Mouse (Mus musculus) kidney, embryonic 14.5 days (tissue): ENCODE results near the gene Olfr834. TPM values are rescaled to one million over a fixed set of nuclear protein-coding genes. Genes with fewer than 3 reads are reported as not detected.

Experiments used
- ATAC-seq: fragments of 200-750 bp; cut with Nextera tagmentation; 2 replicates; pipeline ENCODE4 v1.8.0; 2017; ENCODE audit warnings: moderate number of reproducible peaks, mild to moderate bottlenecking, moderate TSS enrichment, moderate library complexity; ENCODE audit not compliant: low FRiP score, low TSS enrichment
- H3K27ac ChIP-seq: fragments of 300-500 bp; sonication (generic); 2 replicates; pipeline ENCODE4 v1.5.1; 2014; ENCODE audit warnings: low read depth, mild to moderate bottlenecking, low read length, moderate library complexity, mixed read lengths
- H3K27me3 ChIP-seq: fragments of 300-500 bp; sonication (generic); 2 replicates; pipeline ENCODE4 v1.6.1; 2014; ENCODE audit warnings: mild to moderate bottlenecking, low read length; ENCODE audit not compliant: control insufficient read depth, insufficient read depth
- H3K36me3 ChIP-seq: fragments of 300-500 bp; sonication (generic); 2 replicates; pipeline ENCODE4 v1.6.1; 2014; ENCODE audit warnings: low read length, mixed read lengths; ENCODE audit not compliant: control insufficient read depth, insufficient read depth
- H3K4me1 ChIP-seq: fragments of 300-500 bp; sonication (generic); 2 replicates; pipeline ENCODE4 v1.6.1; 2014; ENCODE audit warnings: low read length, mixed read lengths; ENCODE audit not compliant: control insufficient read depth, insufficient read depth
- H3K4me2 ChIP-seq: fragments of 300-500 bp; sonication (generic); replicated peaks from 2 replicates; pipeline ENCODE4 v1.6.1; 2014; ENCODE audit warnings: low read depth, mild to moderate bottlenecking, low read length
- H3K4me3 ChIP-seq: fragments of 300-500 bp; sonication (generic); 2 replicates; pipeline ENCODE4 v1.5.1; 2014; ENCODE audit warnings: mild to moderate bottlenecking, low read length
- H3K9ac ChIP-seq: fragments of 300-500 bp; sonication (generic); 2 replicates; pipeline ENCODE4 v1.6.1; 2014; ENCODE audit warnings: low read depth, mild to moderate bottlenecking, low read length, moderate library complexity
- H3K9me3 ChIP-seq: fragments of 300-500 bp; sonication (generic); 2 replicates; pipeline ENCODE4 v1.6.1; 2016; ENCODE audit warnings: low read length; ENCODE audit not compliant: control insufficient read depth
- WGBS: fragments of 180-500 bp; shearing (Covaris S2); extraction: QIAGEN DNeasy Blood & Tissue Kit; methylation state at CpG from one replicate; pipeline ENCODE4 v1.1.7; 2014; 5-methylcytosine and 5-hydroxymethylcytosine counted together
- polyA plus RNA-seq: library from polyadenylated mRNA; unstranded; fragments of >200 nt; fragmentation: Nextera tagmentation; extraction: Ambion mirVana; gene quantifications from 2 replicates; pipeline ENCODE4 v1.2.1, GENCODE M21; 2014

Olfr834 gene
- polyA plus RNA-seq: not detected in 2 replicates

GRCm38 (mm10) chr9:18987690-18988089 is at the start of gene Olfr834:
Gene Olfr834 (plus strand): TSS chr9:18987990.
- WGBS: 79% methylated on average over 3 of the region's 3 CpGs
- H3K27me3 ChIP-seq: no peaks in the 10 kb centered on the region
- no peaks in the 10 kb centered on the region for H3K9me3 ChIP-seq
- ATAC-seq: no peak
- H3K9ac ChIP-seq: no peak within 1 kb of the TSS
- H3K27ac ChIP-seq: no peak within 1 kb of the TSS
- no peaks in the 10 kb centered on the region for H3K4me1 ChIP-seq
- H3K4me2 ChIP-seq: no peak within 1 kb of the TSS
- no peaks in the 10 kb centered on the region for H3K36me3 ChIP-seq
- H3K4me3 ChIP-seq: no peak within 1 kb of the TSS

GRCm38 (mm10) chr9:18962021-18962420 is 25.8 kb upstream of the Olfr834 start:
- Histone ChIP-seq H3K36me3 (no peaks in the 10 kb centered on the region), H3K4me2 (no peak overlapping the region), H3K4me1 (no peaks in the 10 kb centered on the region), H3K4me3 (no peak overlapping the region), H3K9ac (no peak overlapping the region), H3K9me3 (peaks cover under 1% of the 10 kb centered on the region), H3K27me3 (no peaks in the 10 kb centered on the region), H3K27ac (no peak overlapping the region)
- no peak for ATAC-seq

GRCm38 (mm10) chr9:19032435-19032834 is 44.6 kb downstream of the Olfr834 start, which contains the start of gene Olfr835:
Gene Olfr835 (plus strand): TSS chr9:19032735.
- Histone ChIP-seq H3K4me1 (no peaks in the 10 kb centered on the region), H3K4me3 (no peak within 1 kb of the TSS), H3K27ac (no peak within 1 kb of the TSS), H3K9ac (no peak within 1 kb of the TSS), H3K36me3 (no peaks in the 10 kb centered on the region), H3K4me2 (no peak within 1 kb of the TSS), H3K27me3 (no peaks in the 10 kb centered on the region), H3K9me3 (no peaks in the 10 kb centered on the region)
- no peak for ATAC-seq
- 68% methylated on average over 1 of the region's 1 CpGs for WGBS

Other genes starting within 250 kb of the Olfr834 start
- gene Olfr24, start 224.0 kb upstream of the Olfr834 start, polyA plus RNA-seq: not detected in 2 replicates
- gene Olfr828, start 168.5 kb upstream of the Olfr834 start, polyA plus RNA-seq: not detected in 2 replicates
- gene Olfr829, start 133.1 kb upstream of the Olfr834 start, polyA plus RNA-seq: not detected in 2 replicates
- not detected in 2 replicates for gene Olfr830, start 113.3 kb upstream of the Olfr834 start, polyA plus RNA-seq
- gene Olfr832, start 50.9 kb upstream of the Olfr834 start, polyA plus RNA-seq: not detected in 2 replicates
- not detected in 2 replicates for gene Olfr835, start 44.7 kb downstream of the Olfr834 start, polyA plus RNA-seq
- gene Olfr836, start 132.4 kb downstream of the Olfr834 start, polyA plus RNA-seq: not detected in 2 replicates
- not detected in 2 replicates for gene Olfr837, start 148.3 kb downstream of the Olfr834 start, polyA plus RNA-seq
- gene Olfr839-ps1, start 189.3 kb downstream of the Olfr834 start, polyA plus RNA-seq: not detected in 2 replicates